Mouse (Mus musculus): ENCODE data around the gene Cipc.

DNA sequence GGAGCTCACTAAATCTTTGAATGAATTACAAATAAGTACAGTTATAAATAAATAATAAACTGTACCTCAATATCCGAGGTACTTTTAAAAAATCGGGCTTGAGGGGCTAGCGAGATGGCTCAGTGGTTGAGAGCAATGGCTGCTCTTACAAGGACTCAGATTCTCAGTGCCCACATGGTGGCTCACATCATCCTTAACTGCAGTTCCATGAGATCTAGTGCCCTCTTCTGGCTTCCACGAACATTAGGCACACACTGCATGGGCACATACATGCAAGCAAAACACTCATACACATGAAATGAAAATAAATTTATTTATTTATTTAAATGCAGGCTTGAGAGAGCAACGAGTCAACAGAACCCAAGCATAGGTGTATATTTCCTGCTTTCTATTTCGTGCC lies 49.1 kb downstream of the Cipc start:
- TF ChIP-seq POLR2A (IDR thresholded peaks at IDR 0.05; ENCODE audit: extremely low read depth, insufficient read depth, low read length), result no peak
- TF ChIP-seq CTCF (IDR thresholded peaks at IDR 0.05; ENCODE audit: extremely low read depth, insufficient read depth, low read length), result no peak
